Mouse (Mus musculus) megakaryocyte, embryonic 14.5 days (primary cell): ENCODE measurements around the gene Cd3eap. TPM values are rescaled to one million over a fixed set of nuclear protein-coding genes. Genes with fewer than 3 reads are reported as not detected.

Experiments used
- H3K27me3 ChIP-seq: replicated peaks from 2 replicates; pipeline ENCODE3; 2012; ENCODE audit warnings: inconsistent platforms
- H3K36me3 ChIP-seq: replicated peaks from 2 replicates; pipeline ENCODE3; 2012; ENCODE audit warnings: low read length, inconsistent platforms, mixed read lengths
- H3K4me1 ChIP-seq: 2 replicates; pipeline ENCODE4 v1.6.1; 2012; ENCODE audit warnings: inconsistent platforms
- H3K4me3 ChIP-seq: replicated peaks from 2 replicates; pipeline ENCODE3; 2012; ENCODE audit warnings: moderate library complexity, mild to moderate bottlenecking, inconsistent platforms
- H3K9me3 ChIP-seq: 2 replicates; pipeline ENCODE4 v1.6.1; 2012; ENCODE audit warnings: inconsistent platforms
- FLI1 ChIP-seq: IDR thresholded peaks from 2 replicates; pipeline ENCODE4 v1.6.1; 2012; ENCODE audit warnings: low read length, inconsistent platforms, mixed read lengths
- GATA1 ChIP-seq: IDR thresholded peaks from 3 replicates; pipeline ENCODE4 v1.6.1; 2012; ENCODE audit warnings: mixed read lengths, low read length, inconsistent platforms, borderline replicate concordance
- polyA plus RNA-seq: library from polyadenylated mRNA; stranded (reverse); fragments of >175 nt; gene quantifications from 2 replicates; pipeline ENCODE4 v1.2.3, GENCODE M21; 2012; ENCODE audit warnings: low replicate concordance; ENCODE audit not compliant: insufficient read depth

Gene Cd3eap
- polyA plus RNA-seq, 1 experiment, result 13.3 TPM

GRCm38 (mm10) chr7:19344938-19345471 is 14.3 kb downstream of the Cd3eap start:
- TF ChIP-seq FLI1 (no peak), GATA1 (no peak)
- H3K36me3 ChIP-seq, result peaks cover 21% of the 10 kb centered on the region
- H3K4me1 ChIP-seq, result peaks cover 53% of the 10 kb centered on the region
- H3K9me3 ChIP-seq, result no peaks in the 10 kb centered on the region
- H3K4me3 ChIP-seq, result peak overlapping the region; percentile 96
- peaks cover 17% of the 10 kb centered on the region for H3K27me3 ChIP-seq

DNA sequence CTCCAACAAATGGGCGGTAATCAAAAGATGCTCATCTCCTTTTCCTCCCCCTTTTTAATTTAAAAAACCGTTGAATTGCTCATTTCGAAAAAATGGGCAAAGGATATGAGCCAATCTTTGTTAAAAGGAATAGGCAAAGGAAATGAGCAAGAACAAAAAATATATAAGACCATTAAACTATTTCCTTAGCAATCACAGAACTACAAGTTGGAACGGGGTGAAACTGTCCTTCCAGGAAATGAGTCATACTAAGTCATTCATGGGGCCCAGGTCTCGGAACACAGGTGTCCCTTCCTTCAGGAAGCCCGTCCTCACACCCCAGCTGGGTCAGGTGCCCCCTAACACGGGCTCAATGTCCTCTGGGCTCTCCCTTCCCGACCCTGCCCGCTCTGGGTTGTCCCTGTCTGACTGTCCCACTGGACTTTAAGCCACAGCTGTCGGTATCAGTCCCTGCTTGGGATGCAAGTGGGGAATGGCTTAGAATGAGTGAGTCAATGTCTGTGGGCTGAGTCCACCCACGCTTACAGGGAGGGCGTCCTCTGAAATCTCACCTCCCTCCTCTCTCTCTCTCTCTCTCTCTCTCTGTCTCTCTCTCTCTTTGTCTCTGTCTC is 14.9 kb downstream of the Cd3eap start, which contains the start of gene Ercc1:
Ercc1 (plus strand) TSS at position 542 of the 611 bp plus-strand sequence.
- Histone ChIP-seq H3K27me3 (peaks cover 17% of the 10 kb centered on the region), H3K4me1 (peaks cover 58% of the 10 kb centered on the region), H3K36me3 (peaks cover 17% of the 10 kb centered on the region), H3K4me3 (peak within 1 kb of the TSS; percentile 96), H3K9me3 (no peaks in the 10 kb centered on the region)
- TF ChIP-seq GATA1 (no peak), FLI1 (no peak)

- no peaks in the 10 kb centered on the region for H3K9me3 ChIP-seq
- H3K4me1 ChIP-seq, result peaks cover 65% of the 10 kb centered on the region
- H3K4me3 ChIP-seq, result peak overlapping the region; percentile 90
- TF ChIP-seq GATA1, result no peak
- no peak for TF ChIP-seq FLI1
- peaks cover 17% of the 10 kb centered on the region for H3K27me3 ChIP-seq
- H3K36me3 ChIP-seq, result peaks cover 11% of the 10 kb centered on the region
Observed at GRCm38 (mm10) chr7:19343210-19343808, 16.0 kb downstream of the Cd3eap start.

DNA sequence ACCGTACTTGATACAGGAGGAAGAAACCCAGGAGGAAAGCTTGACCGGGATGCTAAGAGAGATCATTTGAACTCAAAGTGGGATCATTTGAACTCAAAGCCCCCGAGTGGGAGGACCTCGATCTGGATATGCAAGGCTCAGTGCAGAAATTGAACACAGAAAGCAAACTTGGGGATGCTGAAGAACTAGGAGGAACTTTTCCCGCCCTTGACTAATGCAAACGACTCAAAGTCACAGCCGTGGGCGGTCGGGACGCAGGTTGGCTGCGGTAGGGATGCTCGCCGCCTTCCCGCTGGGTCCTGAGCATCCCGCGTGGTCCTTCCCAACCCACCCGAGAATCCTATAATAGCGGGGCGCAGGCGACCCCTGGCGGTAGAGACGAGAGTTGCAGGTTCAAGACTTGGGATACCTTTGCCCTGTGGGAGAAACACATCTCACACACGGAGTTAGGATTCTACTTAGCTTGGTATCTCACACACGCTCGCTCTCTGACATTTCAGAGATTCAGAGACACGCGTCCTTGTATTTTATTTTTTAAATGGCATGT is 16.7 kb downstream of the Cd3eap start:
- H3K36me3 ChIP-seq, result peaks cover 14% of the 10 kb centered on the region
- H3K4me3 ChIP-seq, result peak overlapping the region; percentile 90
- H3K27me3 ChIP-seq, result peaks cover 17% of the 10 kb centered on the region
- peaks cover 72% of the 10 kb centered on the region for H3K4me1 ChIP-seq
- H3K9me3 ChIP-seq, result no peaks in the 10 kb centered on the region
- TF ChIP-seq GATA1, result no peak
- no peak for TF ChIP-seq FLI1

DNA sequence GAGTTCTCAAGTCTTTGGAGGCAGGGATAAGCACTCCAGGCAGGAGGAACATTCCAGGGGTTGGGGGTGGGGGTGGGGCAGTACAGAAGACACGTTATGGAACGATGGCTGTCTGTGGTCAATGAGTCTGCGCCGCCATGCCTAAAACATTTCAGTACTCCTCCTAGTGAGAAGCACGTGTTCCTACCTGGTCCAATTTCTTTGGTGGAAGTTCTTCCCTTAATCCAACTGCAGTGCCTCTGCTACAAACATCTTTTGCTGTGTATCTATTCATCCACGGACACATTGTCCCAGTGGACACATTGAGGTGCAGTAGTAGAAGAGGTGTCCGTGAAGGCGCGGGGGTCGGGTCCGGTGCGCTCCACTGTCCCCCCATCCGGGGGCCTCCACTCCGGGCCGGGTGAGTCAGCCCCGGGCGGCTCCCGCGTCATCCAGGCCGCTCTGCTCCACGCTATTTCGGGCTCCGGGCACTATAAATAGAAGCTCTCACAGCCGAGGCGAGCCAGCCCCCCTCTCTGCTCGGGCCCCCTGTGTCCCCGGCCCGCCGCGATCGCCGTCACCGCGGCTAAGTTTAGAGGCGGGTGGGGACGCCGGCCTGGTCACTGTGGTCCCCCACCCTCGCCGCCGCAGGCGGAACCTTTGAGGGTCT is 17.4 kb downstream of the Cd3eap start:
- TF ChIP-seq FLI1, result no peak
- Histone ChIP-seq H3K27me3 (peaks cover 17% of the 10 kb centered on the region), H3K9me3 (no peaks in the 10 kb centered on the region), H3K36me3 (peaks cover 20% of the 10 kb centered on the region), H3K4me3 (peak overlapping the region; percentile 90), H3K4me1 (peaks cover 79% of the 10 kb centered on the region)

DNA sequence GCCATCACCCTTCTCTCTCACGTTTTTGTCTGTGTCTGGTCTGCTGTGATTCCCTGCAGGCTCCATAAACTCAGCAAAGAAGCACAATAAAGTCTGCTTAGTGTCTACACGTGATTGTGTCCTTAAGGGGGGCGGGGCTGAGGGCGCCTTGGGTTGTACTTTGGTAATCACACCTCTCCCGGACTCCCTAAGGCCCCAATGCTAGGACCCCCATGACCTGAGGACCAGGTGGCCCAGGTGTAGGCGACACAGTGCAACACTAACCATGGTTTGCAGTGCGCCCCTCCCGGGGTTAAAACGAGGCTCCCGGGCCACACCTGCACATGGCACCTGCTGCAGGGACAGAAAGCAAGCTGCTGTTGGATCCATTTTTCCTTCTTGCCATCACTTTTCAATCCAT is 18.0 kb downstream of the Cd3eap start:
- Histone ChIP-seq H3K4me3 (no peak overlapping the region), H3K36me3 (peaks cover 23% of the 10 kb centered on the region), H3K4me1 (peaks cover 85% of the 10 kb centered on the region), H3K27me3 (peaks cover 17% of the 10 kb centered on the region), H3K9me3 (no peaks in the 10 kb centered on the region)
- TF ChIP-seq FLI1, result no peak
- TF ChIP-seq GATA1, result no peak

DNA sequence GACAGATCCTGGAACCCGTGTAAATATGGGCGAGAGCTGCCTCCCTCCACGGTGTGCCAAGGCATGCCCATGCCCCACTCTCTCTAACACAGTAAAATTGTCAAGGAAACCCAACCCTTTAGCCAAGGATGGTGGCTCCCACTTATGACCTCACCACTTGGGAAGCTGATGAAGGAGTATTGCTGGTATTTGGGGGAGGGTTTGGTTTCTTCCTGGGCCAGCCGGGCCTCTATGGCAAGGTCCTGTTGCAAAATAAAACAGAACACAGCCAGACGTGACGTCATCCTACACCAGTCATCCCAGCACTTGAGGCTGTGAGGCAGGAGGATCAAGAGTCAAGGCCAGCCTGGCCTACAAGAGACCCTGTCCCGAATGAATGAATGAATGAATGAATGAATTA is 20.7 kb downstream of the Cd3eap start:
- no peaks in the 10 kb centered on the region for H3K9me3 ChIP-seq
- peaks cover 28% of the 10 kb centered on the region for H3K36me3 ChIP-seq
- peaks cover 85% of the 10 kb centered on the region for H3K4me1 ChIP-seq
- TF ChIP-seq FLI1 (no peak), GATA1 (no peak)
- H3K4me3 ChIP-seq, result no peak overlapping the region
- H3K27me3 ChIP-seq, result peaks cover 17% of the 10 kb centered on the region

DNA sequence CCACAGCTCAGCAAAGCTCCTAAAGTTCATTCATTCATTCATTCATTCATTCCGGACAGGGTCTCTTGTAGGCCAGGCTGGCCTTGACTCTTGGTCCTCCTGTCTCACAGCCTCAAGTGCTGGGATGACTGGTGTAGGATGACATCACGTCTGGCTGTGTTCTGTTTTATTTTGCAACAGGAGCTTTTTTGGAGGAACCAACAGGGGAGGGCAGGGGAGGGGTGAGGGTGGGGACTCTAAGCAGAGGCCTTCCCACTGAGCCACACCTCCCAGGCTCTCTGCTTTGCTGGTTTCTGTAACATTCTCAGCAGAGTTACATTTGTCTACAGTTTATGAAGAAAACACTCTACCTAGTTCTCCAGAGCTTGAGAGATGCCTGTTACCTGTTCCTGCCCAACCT is 21.2 kb downstream of the Cd3eap start:
- H3K4me1 ChIP-seq, result peaks cover 83% of the 10 kb centered on the region
- H3K9me3 ChIP-seq, result no peaks in the 10 kb centered on the region
- H3K4me3 ChIP-seq, result no peak overlapping the region
- H3K36me3 ChIP-seq, result peaks cover 28% of the 10 kb centered on the region
- peaks cover 17% of the 10 kb centered on the region for H3K27me3 ChIP-seq
- TF ChIP-seq FLI1 (no peak), GATA1 (no peak)

- Histone ChIP-seq H3K4me1 (peaks cover 80% of the 10 kb centered on the region), H3K27me3 (peaks cover 13% of the 10 kb centered on the region)
Observed at GRCm38 (mm10) chr7:19337122-19337521, 22.2 kb downstream of the Cd3eap start.

GRCm38 (mm10) chr7:19335583-19335982 is 23.7 kb downstream of the Cd3eap start:
- H3K4me3 ChIP-seq, result peak overlapping the region; percentile 89
- no peaks in the 10 kb centered on the region for H3K27me3 ChIP-seq
- H3K9me3 ChIP-seq, result no peaks in the 10 kb centered on the region
- H3K36me3 ChIP-seq, result peaks cover 28% of the 10 kb centered on the region
- TF ChIP-seq GATA1, result no peak
- H3K4me1 ChIP-seq, result peaks cover 82% of the 10 kb centered on the region

More at GRCm38 (mm10) chr7:19337122-19337521, 22.2 kb downstream of the Cd3eap start:
- Histone ChIP-seq H3K4me3 (peak overlapping the region; percentile 30), H3K36me3 (peaks cover 28% of the 10 kb centered on the region), H3K9me3 (no peaks in the 10 kb centered on the region)
- no peak for TF ChIP-seq FLI1
- TF ChIP-seq GATA1, result no peak
